Mouse (Mus musculus) C2C12 (cell line): Measurements from ENCODE around the gene Akap2.

Source experiments
- CTCF ChIP-seq: IDR thresholded peaks from one replicate; pipeline ENCODE4 v1.5.1; 2011; ENCODE audit not compliant: control insufficient read depth, insufficient read depth, insufficient read length
- MAX ChIP-seq: IDR thresholded peaks from one replicate; pipeline ENCODE4 v1.6.1; 2011; ENCODE audit warnings: mild to moderate bottlenecking, control low read depth

- TF ChIP-seq CTCF (no peak), MAX (no peak)
Measured at GRCm38 (mm10) chr4:57842472-57843305, 125.2 kb downstream of the Akap2 start.
